Mouse (Mus musculus) forelimb bud, embryonic 11.5 days (tissue): ENCODE results near the gene Lrrc49.

Experiments used
- DNase-seq: peaks from one replicate; pipeline ENCODE4 v3.0.0-alpha.2; 2012; ENCODE audit warnings: low read depth, low spot score

Gene Lrrc49

GRCm38 (mm10) chr9:60599489-60599888, 88.5 kb downstream of the Lrrc49 start:
- peak; percentile 20 for DNase-seq

GRCm38 (mm10) chr9:60595406-60595805, 92.6 kb downstream of the Lrrc49 start:
- DNase-seq, result no peak

DNA sequence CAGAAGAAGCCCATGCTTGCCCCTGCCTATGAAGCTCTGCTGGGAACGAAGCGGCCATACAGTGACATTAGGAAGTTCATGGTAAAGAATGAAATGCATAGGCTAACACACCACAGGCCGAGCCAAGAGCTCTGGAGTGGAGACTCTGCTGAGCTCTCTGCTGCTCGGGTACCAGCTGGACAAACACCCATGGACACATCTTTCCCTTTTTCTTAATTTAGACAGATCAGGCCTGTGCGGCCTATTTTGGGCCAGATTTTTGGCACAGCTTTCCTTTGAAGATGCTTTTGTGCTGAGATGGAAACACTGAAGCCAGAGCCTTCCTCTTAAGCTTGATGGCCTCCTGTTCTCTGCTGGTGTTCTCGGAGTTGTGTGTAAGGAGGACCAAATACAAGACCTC, 95.0 kb downstream of the Lrrc49 start:
- no peak for DNase-seq

- DNase-seq, result no peak
Measured at GRCm38 (mm10) chr9:60592363-60592762, 95.6 kb downstream of the Lrrc49 start.

DNA sequence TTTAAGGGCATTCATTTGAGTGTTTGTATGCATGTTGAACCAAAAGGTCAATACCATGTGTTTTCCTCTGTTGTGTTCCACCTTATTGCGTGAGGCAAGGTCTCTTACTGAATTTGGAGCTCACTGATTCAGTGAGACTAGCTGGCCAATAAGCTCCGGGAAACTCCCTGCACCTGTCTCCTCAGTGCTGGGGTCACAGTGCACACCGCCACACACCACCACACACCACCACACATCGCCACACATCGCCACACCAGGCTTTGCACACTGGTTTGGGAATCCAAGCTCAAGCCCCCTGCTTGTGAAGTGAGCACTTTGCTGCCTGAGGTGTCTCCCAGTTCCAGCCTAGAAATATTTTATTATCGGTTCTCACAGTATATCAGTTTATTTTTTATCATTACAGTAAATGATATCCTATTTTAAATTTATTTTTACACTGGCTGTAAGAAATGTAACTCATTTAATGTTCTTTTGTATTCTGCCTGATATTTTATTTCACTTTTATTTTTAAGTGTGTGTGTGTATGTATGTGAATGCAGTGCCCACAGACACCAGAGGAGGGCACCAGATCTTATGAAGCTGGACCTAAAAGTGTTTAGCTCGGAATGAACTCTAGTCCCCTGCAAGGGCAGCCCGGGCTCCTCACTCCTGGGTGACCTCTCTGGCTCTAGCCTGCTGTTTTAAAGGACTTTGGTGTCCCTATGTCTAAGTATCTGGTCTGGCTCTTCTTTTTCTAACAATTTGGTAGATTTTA, 96.9 kb downstream of the Lrrc49 start:
- no peak for DNase-seq

DNA sequence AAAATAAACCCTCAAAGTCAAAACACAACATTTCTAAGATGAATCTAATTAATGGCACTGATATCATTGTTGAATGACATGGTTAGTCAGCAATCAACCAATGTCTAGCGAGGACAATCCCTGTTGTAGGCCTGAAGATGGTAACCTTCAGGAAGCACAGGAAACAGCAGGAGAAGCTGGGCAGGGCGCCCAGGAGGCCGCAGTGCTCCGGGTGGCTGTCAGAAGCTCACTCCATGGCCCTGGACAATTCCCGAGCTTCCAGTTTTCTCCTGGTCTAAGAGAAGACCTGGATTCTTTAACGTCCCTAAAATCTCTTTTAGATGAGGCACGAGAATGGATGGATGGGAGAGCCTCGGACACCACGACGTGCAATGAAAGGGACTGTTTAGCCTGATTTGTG, 99.0 kb downstream of the Lrrc49 start:
- no peak for DNase-seq

DNA sequence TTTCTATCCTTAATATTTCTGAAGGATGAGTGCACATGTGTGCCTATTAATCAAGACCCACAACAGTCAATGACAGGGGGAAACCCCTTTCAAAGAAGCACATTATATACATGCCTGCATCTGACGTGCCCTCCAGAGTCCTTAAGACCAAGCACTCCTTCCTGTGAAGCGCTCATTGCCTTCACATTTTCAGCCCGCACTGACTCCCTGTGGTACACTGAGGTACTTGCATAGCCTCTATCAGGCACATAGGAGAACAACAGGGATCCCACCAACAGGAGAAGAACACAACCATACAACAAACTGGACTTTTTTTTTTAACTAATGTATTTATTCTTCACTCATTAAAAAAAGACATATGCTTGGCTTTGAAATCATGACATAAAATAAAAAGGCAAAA, 101.0 kb downstream of the Lrrc49 start:
- DNase-seq, result no peak

GRCm38 (mm10) chr9:60585206-60585605, 102.8 kb downstream of the Lrrc49 start:
- DNase-seq, result no peak

GRCm38 (mm10) chr9:60582553-60582952, 105.4 kb downstream of the Lrrc49 start:
- DNase-seq, result no peak

- DNase-seq, result no peak
Measured at GRCm38 (mm10) chr9:60573011-60573410, 114.9 kb downstream of the Lrrc49 start.

GRCm38 (mm10) chr9:60571725-60572124, 116.2 kb downstream of the Lrrc49 start:
- no peak for DNase-seq

- no peak for DNase-seq
Measured at GRCm38 (mm10) chr9:60571041-60571440, 116.9 kb downstream of the Lrrc49 start.

- DNase-seq, result no peak
Measured at GRCm38 (mm10) chr9:60569366-60569765, 118.6 kb downstream of the Lrrc49 start.

DNA sequence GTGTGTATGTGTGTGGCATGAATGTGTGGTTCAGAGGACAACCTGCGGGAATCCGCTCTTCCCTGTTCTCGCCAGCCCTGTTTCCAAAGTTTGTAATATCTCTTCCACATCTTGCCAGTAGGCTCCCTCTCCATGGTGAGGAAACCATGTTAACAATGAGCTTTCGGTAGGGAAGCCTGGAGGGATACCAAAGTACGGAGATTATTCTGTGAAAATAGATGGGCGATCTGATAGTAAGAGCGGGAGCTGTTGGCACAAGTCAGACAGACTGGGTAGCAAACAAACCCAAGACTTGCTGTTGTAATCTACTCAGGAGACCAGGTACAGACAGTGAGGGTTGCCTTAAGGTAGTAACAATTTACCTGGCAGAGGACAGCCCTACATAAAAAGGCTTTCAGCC, 124.1 kb downstream of the Lrrc49 start:
- DNase-seq, result no peak

DNA sequence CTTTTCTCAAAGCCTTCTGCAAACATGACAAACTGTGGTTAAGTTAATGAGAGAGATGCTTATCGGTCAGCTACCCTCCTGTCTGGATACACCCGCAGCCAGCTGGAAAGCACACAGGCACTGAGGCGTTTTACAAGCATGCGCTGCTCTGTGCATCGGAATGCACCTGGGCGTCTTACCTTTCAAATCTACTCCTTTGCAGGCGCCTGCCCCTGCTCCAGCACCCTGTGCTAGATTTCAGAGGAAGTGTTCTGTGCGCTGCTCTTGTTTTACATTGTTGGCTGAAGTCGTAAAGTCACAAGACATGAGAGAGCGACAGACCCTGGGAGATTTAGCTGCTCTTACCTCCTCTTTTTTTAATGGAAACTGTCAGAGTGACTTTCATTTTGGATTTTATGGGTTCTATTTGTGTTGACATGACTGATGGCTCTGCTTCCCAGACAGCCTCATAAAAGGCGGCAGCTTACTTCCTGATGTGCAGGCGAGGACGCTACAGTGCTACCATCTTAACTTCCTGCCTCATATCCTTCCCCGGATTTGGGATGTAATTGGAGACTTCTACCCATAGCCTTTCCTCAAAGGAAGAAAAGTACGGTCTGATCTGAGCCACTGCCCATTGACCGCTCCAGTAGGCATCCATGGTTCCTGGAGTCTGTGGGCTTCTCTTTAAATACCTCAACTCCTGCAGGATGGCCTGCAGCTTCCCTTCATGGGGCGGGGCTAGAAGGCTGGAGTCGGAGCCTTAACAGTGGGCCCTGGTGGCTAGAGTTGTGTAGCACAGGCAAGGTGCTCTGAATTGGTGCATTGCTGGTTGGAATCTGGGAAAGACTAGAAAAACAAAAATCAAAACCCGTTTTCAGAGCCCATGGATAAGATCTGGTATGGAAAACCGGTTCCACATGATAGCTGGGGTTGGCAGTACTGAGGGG, 125.3 kb downstream of the Lrrc49 start:
- peak; percentile 70 for DNase-seq

GRCm38 (mm10) chr9:60561641-60562289, 126.2 kb downstream of the Lrrc49 start:
- peak; percentile 58 for DNase-seq

GRCm38 (mm10) chr9:60558507-60558906, 129.5 kb downstream of the Lrrc49 start:
- DNase-seq, result no peak

- DNase-seq, result no peak
Measured at GRCm38 (mm10) chr9:60551238-60551637, 136.7 kb downstream of the Lrrc49 start.

DNA sequence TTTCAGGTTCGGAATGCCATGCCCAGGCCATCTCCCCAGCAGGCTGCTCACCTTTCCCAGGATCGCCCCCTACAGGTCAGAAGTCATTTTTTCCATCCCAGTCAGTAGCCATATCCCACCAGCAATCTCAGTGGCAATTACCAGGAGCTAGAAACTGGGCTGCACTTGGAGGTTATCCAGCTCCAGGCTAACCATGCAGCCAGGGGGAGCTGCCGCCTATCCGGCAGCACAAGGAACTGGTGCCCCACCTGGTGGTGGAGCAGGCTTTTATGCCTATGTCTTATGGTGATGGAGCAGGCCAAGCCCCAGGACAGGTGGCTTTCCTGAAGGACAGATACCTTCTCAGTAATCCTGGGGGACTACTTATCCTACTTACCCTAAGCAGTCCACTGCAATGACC, 139.8 kb downstream of the Lrrc49 start:
- DNase-seq, result peak; percentile 50

- no peak for DNase-seq
Measured at GRCm38 (mm10) chr9:60546169-60546568, 141.8 kb downstream of the Lrrc49 start.

DNA sequence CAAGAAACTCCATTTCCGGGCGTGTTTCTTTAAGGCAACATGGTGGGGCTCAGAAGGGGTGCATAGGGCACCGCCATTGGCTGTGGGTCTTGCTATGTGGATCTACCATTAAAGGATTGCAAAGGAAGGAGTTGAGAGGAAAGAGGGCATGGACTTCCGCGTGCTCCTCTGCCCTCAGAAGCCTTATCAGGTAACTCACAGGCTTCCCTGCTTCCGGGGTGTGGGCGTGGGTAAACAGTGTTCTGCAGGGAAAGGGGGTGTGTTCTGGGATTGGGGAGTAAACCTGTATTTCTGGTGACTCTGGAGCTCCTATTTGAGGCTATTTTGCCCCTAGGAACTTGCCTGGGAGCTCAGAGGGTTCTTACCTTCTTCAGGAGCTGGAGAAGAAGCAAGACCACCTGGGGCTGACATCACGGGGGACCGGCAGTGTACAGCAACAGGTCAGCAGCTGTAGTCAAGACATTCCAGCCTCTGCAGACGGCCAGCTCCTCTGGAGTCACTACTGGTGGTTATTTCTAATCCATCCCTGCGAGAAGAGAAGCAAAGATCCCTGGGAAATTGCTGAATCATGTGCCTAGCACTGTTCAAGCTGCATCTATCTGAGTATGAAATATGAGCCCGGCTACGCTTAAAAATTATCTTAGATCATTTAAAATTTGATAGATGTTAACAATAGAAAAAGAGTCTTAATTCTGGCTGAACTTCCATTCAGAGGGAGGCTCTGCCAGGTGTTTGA, 142.4 kb downstream of the Lrrc49 start:
- DNase-seq, result no peak
